Mouse (Mus musculus): Measurements from ENCODE around the gene Slit3. TPM values are rescaled to one million over a fixed set of nuclear protein-coding genes. Genes with fewer than 3 reads are reported as not detected.

The Slit3 gene
- total and polyA plus RNA-seq, 3 experiments = not detected

GRCm38 (mm10) chr11:35075411-35075810 is 45.6 kb upstream of the Slit3 start:
- Histone ChIP-seq H3K27me3 (ENCODE audit: control insufficient read depth in 1 of 2, insufficient read depth in 2 of 2, low read length in 2 of 2) (no peaks in the 10 kb centered on the region), H3K4me3 (ENCODE audit: control insufficient read depth in 1 of 2, insufficient read depth in 1 of 2, low read depth in 2 of 2, low read length in 2 of 2) (no peak overlapping the region), H3K36me3 (ENCODE audit: control insufficient read depth in 1 of 2, insufficient read depth in 2 of 2, low read length in 2 of 2) (no peaks in the 10 kb centered on the region), H3K27ac (ENCODE audit: control insufficient read depth, low read depth, low read length) (no peak overlapping the region), H3K4me1 (ENCODE audit: control insufficient read depth in 1 of 2, insufficient read depth in 2 of 2, low read length in 2 of 2) (no peaks in the 10 kb centered on the region), H3K9ac (ENCODE audit: control insufficient read depth, low read depth, low read length, poor library complexity, severe bottlenecking) (no peak overlapping the region), H3K9me3 (replicated peaks; ENCODE audit: insufficient read depth, low read length) (no peaks in the 10 kb centered on the region), H3K79me2 (ENCODE audit: control insufficient read depth, insufficient read depth, low read length, poor library complexity) (no peaks in the 10 kb centered on the region)
- TF ChIP-seq CHD1 (IDR thresholded peaks at IDR 0.05; ENCODE audit: low read depth, low read length) (no peak), USF1 (IDR thresholded peaks at IDR 0.05; ENCODE audit: low read depth, low read length) (no peak), UBTF (IDR thresholded peaks at IDR 0.05; ENCODE audit: borderline replicate concordance, insufficient read depth, low read depth, low read length) (no peak), POLR2AphosphoS2 (IDR thresholded peaks at IDR 0.05; ENCODE audit: low read length) (no peak), RCOR1 (IDR thresholded peaks at IDR 0.05; ENCODE audit: low read depth, low read length) (no peak), TAL1 (IDR thresholded peaks at IDR 0.05; ENCODE audit: low read length) (no peak)
- DNase-seq (ENCODE audit: low read depth, low spot score) = no peak

DNA sequence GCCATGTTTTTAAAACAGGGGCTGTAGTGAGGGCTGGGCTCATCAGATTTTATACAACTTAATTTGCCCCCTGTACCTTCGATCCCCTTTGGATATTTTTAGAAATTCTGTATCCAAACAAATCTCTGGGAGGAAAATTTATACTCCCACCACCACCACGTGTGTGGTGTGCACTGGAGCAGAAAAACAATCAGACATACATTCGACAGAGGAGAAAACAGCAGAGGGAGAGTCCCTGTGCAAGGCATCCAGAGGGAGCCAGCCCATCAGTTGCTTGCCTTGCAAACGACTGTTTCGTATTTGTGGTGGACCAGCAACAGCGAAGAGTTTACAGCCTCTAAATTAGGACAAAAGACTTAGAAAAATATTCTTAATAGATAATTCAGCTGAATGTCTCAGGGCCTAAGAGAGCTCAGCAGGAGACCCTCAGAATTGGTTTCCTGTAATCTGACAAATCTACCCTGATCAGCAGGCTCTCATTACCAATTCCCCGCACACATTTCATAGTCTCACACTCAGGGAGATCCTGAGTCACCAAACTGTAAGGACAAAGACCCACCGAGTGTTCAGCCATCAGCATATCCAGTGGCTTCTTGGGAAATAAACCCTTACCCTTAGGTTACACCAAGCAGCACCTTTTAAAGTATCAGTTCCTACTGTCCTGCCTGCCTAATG is 40.4 kb upstream of the Slit3 start:
- Histone ChIP-seq H3K9ac (ENCODE audit: control insufficient read depth, low read depth, low read length, poor library complexity, severe bottlenecking) (no peak overlapping the region), H3K4me3 (ENCODE audit: control insufficient read depth in 1 of 2, insufficient read depth in 1 of 2, low read depth in 2 of 2, low read length in 2 of 2) (no peak overlapping the region), H3K27me3 (ENCODE audit: control insufficient read depth in 1 of 2, insufficient read depth in 2 of 2, low read length in 2 of 2) (no peaks in the 10 kb centered on the region), H3K79me2 (ENCODE audit: control insufficient read depth, insufficient read depth, low read length, poor library complexity) (no peaks in the 10 kb centered on the region), H3K9me3 (replicated peaks; ENCODE audit: insufficient read depth, low read length) (no peaks in the 10 kb centered on the region), H3K36me3 (ENCODE audit: control insufficient read depth in 1 of 2, insufficient read depth in 2 of 2, low read length in 2 of 2) (no peaks in the 10 kb centered on the region), H3K4me1 (ENCODE audit: control insufficient read depth in 1 of 2, insufficient read depth in 2 of 2, low read length in 2 of 2) (no peaks in the 10 kb centered on the region), H3K27ac (ENCODE audit: control insufficient read depth, low read depth, low read length) (no peak overlapping the region)
- TF ChIP-seq RAD21 (IDR thresholded peaks at IDR 0.05; ENCODE audit: low read depth, low read length) (no peak), POLR2AphosphoS2 (IDR thresholded peaks at IDR 0.05; ENCODE audit: low read length) (no peak), TCF12 (IDR thresholded peaks at IDR 0.05; ENCODE audit: low read depth, low read length) (no peak)
- no peak for DNase-seq (ENCODE audit: low read depth, low spot score)

GRCm38 (mm10) chr11:35082297-35082696 is 38.7 kb upstream of the Slit3 start:
- no peaks in the 10 kb centered on the region for H3K27me3 ChIP-seq (ENCODE audit: control insufficient read depth in 1 of 2, insufficient read depth in 2 of 2, low read length in 2 of 2)
- no peaks in the 10 kb centered on the region for H3K79me2 ChIP-seq (ENCODE audit: control insufficient read depth, insufficient read depth, low read length, poor library complexity)
- H3K4me1 ChIP-seq (ENCODE audit: control insufficient read depth in 1 of 2, insufficient read depth in 2 of 2, low read length in 2 of 2) = no peaks in the 10 kb centered on the region
- no peak overlapping the region for H3K27ac ChIP-seq (ENCODE audit: control insufficient read depth, low read depth, low read length)
- H3K4me3 ChIP-seq (ENCODE audit: control insufficient read depth in 1 of 2, insufficient read depth in 1 of 2, low read depth in 2 of 2, low read length in 2 of 2) = no peak overlapping the region
- H3K9ac ChIP-seq (ENCODE audit: control insufficient read depth, low read depth, low read length, poor library complexity, severe bottlenecking) = no peak overlapping the region
- no peaks in the 10 kb centered on the region for H3K36me3 ChIP-seq (ENCODE audit: control insufficient read depth in 1 of 2, insufficient read depth in 2 of 2, low read length in 2 of 2)
- DNase-seq (ENCODE audit: low read depth, low spot score) = no peak
- no peak for TF ChIP-seq TAL1 (IDR thresholded peaks at IDR 0.05; ENCODE audit: low read length)
- no peak for TF ChIP-seq NRF1 (IDR thresholded peaks at IDR 0.05; ENCODE audit: insufficient read depth, low read depth, low read length, poor library complexity, severe bottlenecking)
- no peak for TF ChIP-seq EP300 (IDR thresholded peaks at IDR 0.05; ENCODE audit: low read depth in 1 of 2, low read length in 2 of 2)
- H3K9me3 ChIP-seq (replicated peaks; ENCODE audit: insufficient read depth, low read length) = no peaks in the 10 kb centered on the region

Measured in MEL (cell line).